Mouse (Mus musculus): ENCODE measurements around the gene Nrxn1.

The Nrxn1 gene

GRCm38 (mm10) chr17:90807199-90807598, 285.7 kb downstream of the Nrxn1 start:
- DNase-seq = peak in 1 of 2 experiments; percentile 29

DNA sequence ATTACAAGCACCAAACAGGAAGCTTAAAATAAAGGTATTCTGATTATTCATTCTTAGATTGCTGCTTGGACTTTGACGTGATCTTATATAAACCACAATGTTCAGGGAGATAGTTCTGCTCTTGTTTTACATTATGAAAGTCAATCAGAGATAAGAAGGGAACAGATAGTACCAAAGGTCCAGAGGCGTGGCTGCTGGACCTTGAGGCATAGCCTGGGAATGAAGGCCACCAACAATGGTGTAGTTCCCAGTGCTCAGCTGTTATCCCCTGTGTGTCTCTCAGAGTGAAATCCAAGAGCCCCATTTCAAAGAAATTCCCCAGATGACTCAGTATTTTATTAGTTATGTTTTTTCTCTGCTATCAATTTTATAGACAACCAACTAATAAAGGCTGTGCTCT, 294.2 kb downstream of the Nrxn1 start:
- no peak for DNase-seq

GRCm38 (mm10) chr17:90797659-90798288, 295.1 kb downstream of the Nrxn1 start:
- DNase-seq = no peak

- DNase-seq = no peak
These were observed 295.9 kb downstream of the Nrxn1 start for GRCm38 (mm10) chr17:90796974-90797373.

GRCm38 (mm10) chr17:90788491-90789127, 304.3 kb downstream of the Nrxn1 start:
- no peak for DNase-seq

GRCm38 (mm10) chr17:90788040-90788439, 304.8 kb downstream of the Nrxn1 start:
- no peak for DNase-seq

DNA sequence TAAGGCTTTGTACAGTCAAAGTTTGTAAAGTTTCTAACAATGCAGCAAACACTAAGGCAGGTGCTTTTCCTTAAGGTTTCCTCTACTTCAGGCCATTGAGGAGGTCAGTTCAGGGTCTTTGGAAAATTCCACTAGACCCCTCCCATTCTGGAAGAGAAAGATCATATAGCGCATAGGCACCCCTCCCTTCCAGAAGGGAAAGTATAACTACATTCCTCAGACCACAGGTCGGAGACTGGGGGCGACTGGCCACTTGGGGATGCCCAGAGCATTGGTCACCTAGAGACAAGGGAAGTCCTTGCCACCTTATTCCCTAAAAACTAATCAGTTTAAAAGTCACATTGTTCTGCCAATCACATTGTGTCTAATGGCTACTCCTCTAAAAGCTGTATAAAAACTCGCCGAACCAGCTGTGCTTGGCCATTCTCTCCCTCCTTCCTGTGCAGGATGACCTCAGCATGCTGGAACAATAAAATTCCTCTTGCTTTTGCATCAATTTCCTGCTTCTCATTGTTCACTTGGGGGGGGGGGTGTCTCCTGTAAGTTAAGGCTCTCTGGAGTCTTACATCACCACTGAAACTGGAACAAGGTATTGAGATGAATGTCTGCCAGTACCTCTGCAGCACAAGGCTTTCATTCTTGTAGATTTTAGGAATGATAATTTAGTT, 305.6 kb downstream of the Nrxn1 start:
- DNase-seq = no peak

DNA sequence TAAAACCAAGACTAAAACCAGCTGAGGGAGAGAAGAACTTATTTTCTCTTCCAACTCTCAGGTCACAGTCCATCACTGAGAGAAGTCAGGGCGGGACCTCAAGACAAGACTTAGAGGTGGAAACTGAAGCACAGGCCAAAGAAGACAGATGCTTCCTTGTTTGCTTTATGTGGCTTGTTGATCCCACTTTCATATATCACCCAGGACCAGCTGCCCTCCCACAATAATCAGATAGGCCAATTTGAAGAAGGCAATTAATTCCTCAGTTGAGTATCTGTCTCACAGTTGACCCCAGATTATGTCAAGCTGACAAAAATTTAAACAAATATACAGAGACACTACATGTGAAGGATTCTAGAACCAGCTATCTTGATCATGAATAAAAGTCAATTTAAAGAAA, 312.4 kb downstream of the Nrxn1 start:
- DNase-seq = no peak

DNA sequence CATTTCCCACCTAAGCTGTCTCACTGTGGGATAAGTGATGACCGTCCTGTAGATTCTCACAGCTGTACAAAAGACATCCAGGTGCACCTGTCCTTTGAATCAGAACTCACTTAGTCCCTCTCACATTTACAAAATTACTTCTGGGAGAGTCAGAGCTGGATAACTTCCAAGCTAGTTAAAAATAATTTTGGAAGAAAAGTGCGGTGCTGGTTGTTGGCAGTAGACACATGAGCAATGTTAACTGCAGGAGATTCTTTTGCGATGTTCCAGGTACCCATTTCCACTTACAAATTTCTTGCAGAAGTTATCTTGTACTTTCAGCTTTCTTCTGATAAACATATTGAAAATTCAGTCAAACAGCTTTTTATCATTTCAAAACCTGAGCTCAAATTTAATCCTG, 317.5 kb downstream of the Nrxn1 start:
- DNase-seq = no peak

- DNase-seq = no peak
These were observed 319.6 kb downstream of the Nrxn1 start for GRCm38 (mm10) chr17:90773233-90773632.

DNA sequence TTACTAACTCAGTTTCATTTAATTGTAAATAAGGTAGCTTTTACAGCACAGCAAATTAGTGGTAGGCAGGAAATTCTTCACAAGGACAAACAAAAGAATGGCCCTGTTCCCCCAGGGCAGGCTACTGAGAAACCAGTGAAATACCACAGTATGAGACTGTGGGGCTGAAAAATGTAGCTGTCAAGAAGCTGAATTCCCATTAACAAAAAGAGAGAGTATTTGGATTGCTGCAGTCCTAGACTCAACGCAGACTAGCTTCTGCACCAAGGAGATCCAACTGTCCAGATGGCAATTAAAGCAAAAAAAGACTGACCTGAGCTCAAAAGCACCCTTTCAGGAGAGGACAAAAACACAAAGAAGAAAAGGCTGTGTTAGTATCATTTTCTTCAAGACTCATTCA, 324.7 kb downstream of the Nrxn1 start:
- DNase-seq = peak; percentile 30 to 41

DNA sequence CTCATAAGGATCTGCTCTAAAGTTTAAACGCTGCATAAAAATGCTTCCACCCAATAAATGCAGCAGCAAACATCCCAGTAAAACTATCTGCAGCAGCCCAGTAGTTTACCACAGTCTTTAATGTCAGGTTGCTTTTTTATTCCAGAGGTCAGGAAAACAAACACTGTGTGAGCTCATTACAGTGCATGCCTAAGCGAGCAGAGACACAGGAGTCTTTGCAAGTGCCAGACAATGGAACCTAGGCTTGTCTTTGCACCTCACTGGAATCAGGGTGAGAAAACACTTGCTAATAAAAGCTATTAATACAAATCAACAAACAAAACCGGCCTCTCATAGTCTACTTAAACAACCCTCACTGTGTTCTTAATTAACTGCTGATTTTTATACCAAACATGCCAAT, 365.7 kb downstream of the Nrxn1 start:
- DNase-seq = no peak

- no peak for DNase-seq
These were observed 388.1 kb downstream of the Nrxn1 start for GRCm38 (mm10) chr17:90704773-90705172.

- no peak for DNase-seq
These were observed 390.2 kb downstream of the Nrxn1 start for GRCm38 (mm10) chr17:90702626-90703025.

- DNase-seq = no peak
These were observed 396.6 kb downstream of the Nrxn1 start for GRCm38 (mm10) chr17:90696071-90696800.

GRCm38 (mm10) chr17:90695086-90695584, 397.7 kb downstream of the Nrxn1 start:
- DNase-seq = peak; percentile 39 to 40

GRCm38 (mm10) chr17:90684172-90684571, 408.7 kb downstream of the Nrxn1 start:
- no peak for DNase-seq

GRCm38 (mm10) chr17:90681019-90681418, 411.9 kb downstream of the Nrxn1 start:
- DNase-seq = peak; percentile 62 to 65

DNA sequence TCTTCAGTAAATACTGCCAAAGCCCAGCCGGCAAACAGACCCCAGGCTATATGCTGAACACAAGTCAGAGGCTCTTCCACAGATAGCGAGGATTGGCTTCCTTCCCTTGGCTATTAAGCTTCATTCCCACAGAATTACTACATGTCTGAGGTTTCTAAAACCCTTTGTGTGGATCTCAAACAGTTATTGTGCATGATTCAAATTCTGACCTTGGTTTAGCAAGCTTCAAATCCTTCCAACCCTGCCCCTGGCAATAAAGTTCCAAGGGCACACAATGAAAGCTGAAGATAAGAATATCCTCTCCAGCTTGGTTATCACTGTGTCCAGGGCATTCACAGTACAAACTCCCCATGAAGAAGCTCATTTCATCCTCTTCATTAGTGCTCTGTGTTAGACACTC, 416.2 kb downstream of the Nrxn1 start:
- DNase-seq = no peak

DNA sequence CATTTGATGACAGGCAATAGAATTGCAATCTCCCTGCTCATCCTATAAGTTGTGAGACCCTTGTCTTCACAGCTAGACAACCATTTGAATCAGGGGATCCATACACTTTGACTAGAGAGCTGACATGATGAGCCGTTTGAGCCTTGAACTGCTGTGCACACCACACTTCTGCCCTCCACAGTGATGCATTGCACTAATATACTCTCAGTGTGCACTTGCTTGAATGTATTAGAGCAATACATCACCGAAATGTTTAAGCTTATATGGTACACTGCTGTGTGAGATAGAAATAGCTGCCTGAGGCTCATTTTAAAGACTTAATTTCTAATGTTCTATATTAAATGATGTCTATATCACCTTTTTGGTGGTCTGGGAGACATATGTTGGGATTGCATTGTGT, 430.6 kb downstream of the Nrxn1 start:
- no peak for DNase-seq

- DNase-seq = peak; percentile 39 to 44
These were observed 438.4 kb downstream of the Nrxn1 start for GRCm38 (mm10) chr17:90654506-90654905.

- DNase-seq = peak; percentile 59 to 65
These were observed 439.5 kb downstream of the Nrxn1 start for GRCm38 (mm10) chr17:90653347-90653746.

- DNase-seq = no peak
These were observed 442.6 kb downstream of the Nrxn1 start for GRCm38 (mm10) chr17:90650279-90650678.
